Mouse (Mus musculus) forebrain, embryonic 10.5 days (tissue): ENCODE results near the gene Hipk2. TPM values are rescaled to one million over a fixed set of nuclear protein-coding genes. Genes with fewer than 3 reads are reported as not detected.
A peak's percentile ranks its signal among the peaks of the same experiment; 100 is the strongest.

Source experiments
- DNase-seq: peaks from one replicate; pipeline ENCODE4 v3.0.0-alpha.2; 2017; ENCODE audit warnings: low spot score; ENCODE audit errors: extremely low spot score
- H3K27ac ChIP-seq: fragments of 300-500 bp; sonication (generic); 2 replicates; pipeline ENCODE4 v1.5.1; 2016; ENCODE audit warnings: mild to moderate bottlenecking
- H3K27me3 ChIP-seq: fragments of 300-500 bp; sonication (generic); 2 replicates; pipeline ENCODE4 v1.6.1; 2016; ENCODE audit warnings: mild to moderate bottlenecking; ENCODE audit not compliant: poor library complexity, severe bottlenecking
- H3K36me3 ChIP-seq: fragments of 300-500 bp; sonication (generic); replicated peaks from 2 replicates; pipeline ENCODE4 v1.6.1; 2016; ENCODE audit warnings: mild to moderate bottlenecking, moderate library complexity
- H3K4me1 ChIP-seq: fragments of 300-500 bp; sonication (generic); 2 replicates; pipeline ENCODE4 v1.6.1; 2016
- H3K4me3 ChIP-seq: fragments of 300-500 bp; sonication (generic); 2 replicates; pipeline ENCODE4 v1.5.1; 2016; ENCODE audit warnings: mild to moderate bottlenecking, moderate library complexity
- H3K9me3 ChIP-seq: fragments of 300-500 bp; sonication (generic); 2 replicates; pipeline ENCODE4 v1.6.1; 2016; ENCODE audit warnings: mild to moderate bottlenecking, moderate library complexity
- WGBS: fragments of 180-500 bp; shearing (Covaris S2); methylation state at CpG from one replicate; pipeline ENCODE4 v1.1.7; 2016; 5-methylcytosine and 5-hydroxymethylcytosine counted together
- polyA plus RNA-seq: library from polyadenylated mRNA; unstranded; fragments of >200 nt; fragmentation: Nextera tagmentation; extraction: Ambion mirVana; gene quantifications from 2 replicates; pipeline ENCODE4 v1.2.1, GENCODE M21; 2016

The Hipk2 gene
- polyA plus RNA-seq, 1 experiment from 2014 or later, result 29.0 TPM

DNA sequence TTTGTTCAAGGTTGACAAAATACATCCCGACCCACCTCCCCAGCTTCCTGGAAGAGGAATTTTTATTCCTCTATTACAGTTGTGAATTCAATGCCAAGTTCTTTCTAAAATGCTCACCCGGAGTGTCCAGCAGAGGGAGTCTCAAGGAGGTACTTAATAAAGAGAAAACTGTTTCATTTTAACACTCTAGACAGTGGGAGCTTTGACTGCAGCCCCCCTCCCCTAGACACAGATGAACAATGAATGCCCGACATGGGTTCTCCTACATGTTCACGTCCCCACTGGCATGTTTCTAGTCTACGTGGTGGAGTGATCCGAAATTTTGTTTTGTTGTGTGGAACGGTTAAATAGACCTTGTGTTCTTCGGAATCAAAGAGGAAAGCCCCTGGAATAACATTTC lies 1.9 kb downstream of the Hipk2 start:
- Histone ChIP-seq H3K9me3 (no peaks in the 10 kb centered on the region), H3K27me3 (peaks cover 19% of the 10 kb centered on the region), H3K4me1 (peaks cover 63% of the 10 kb centered on the region), H3K27ac (peak overlapping the region; percentile 100), H3K4me3 (peak overlapping the region; percentile 99), H3K36me3 (peaks cover 2% of the 10 kb centered on the region; the same call in 1 of the 2 replicates)
- WGBS, result 16% methylated on average over 8 of the region's 8 CpGs
- DNase-seq, result peak; percentile 52

DNA sequence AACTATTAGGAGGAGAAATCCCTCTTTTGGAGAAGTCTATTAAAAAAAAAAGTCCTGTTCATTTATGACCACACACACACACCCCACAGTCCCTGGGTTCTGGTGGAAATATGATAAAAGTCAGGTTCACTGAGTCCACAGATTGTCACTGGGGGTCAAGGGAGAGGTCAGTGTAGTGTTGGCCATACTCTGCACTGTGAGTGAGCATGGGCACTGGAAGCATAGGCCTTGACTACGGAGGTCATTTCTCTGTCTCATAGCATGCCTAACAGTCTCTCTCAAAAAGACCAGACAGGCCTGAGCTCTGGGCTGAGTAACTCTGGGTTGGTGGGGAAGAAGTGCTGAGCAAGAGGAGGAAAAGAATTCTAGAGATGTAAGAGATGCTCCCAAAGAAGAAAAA lies 2.6 kb downstream of the Hipk2 start:
- Histone ChIP-seq H3K27me3 (peaks cover 12% of the 10 kb centered on the region), H3K4me3 (peak overlapping the region; percentile 99), H3K4me1 (peaks cover 70% of the 10 kb centered on the region), H3K36me3 (peaks cover 2% of the 10 kb centered on the region; the same call in 1 of the 2 replicates), H3K27ac (peak overlapping the region; percentile 100), H3K9me3 (no peaks in the 10 kb centered on the region)
- 75% methylated on average over 1 of the region's 1 CpGs for WGBS
- DNase-seq, result no peak

DNA sequence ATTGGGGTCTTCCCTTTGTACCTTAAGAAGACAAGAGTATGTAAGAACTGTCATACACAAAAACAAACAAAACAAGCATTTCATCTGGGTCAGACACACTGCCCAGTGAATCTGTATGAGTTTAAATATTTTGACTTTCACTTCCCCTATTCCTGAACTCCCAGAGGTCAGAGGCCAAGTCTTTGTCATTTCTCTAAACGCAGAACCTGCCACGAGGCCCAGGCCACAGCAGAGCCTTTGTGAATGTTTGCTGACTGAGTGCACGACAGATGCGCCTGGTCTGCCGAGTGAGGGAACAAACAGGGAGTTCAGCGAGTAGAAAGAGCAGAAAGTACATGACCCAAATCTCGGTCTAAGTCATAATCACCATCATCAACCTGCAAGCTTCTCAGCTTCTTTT lies 4.9 kb downstream of the Hipk2 start:
- no peaks in the 10 kb centered on the region for H3K27me3 ChIP-seq
- H3K9me3 ChIP-seq, result no peaks in the 10 kb centered on the region
- H3K36me3 ChIP-seq, result peaks cover 2% of the 10 kb centered on the region; the same call in 1 of the 2 replicates
- H3K27ac ChIP-seq, result peak overlapping the region; percentile 60
- DNase-seq, result peak; percentile 38
- H3K4me1 ChIP-seq, result peaks cover 84% of the 10 kb centered on the region
- WGBS, result 11% methylated on average over 7 of the region's 7 CpGs
- no peak overlapping the region; the same call in 1 of the 2 replicates for H3K4me3 ChIP-seq

DNA sequence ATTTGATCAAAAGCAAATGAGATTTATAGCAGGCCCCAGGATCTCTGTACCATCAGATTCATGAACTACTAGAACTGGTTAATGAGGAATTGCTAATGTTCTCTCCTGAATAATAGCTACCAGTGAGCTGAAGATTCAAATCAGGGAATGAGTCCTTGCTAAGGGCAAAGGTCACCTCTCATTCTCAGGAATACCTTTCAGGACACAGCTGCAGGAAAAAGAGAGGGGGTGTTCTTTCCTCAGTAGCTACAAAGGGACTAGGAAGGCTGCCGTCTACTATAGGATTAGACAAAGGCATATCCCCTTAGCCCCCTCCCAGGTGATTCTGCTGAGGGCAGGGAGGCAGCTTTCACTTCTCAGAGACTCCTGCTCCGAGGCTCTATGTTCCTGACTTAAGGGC lies 5.9 kb downstream of the Hipk2 start:
- 10% methylated on average over 2 of the region's 2 CpGs for WGBS
- no peak for DNase-seq
- no peaks in the 10 kb centered on the region for H3K27me3 ChIP-seq
- H3K4me3 ChIP-seq, result no peak overlapping the region
- peaks cover 2% of the 10 kb centered on the region; the same call in 1 of the 2 replicates for H3K36me3 ChIP-seq
- H3K9me3 ChIP-seq, result no peaks in the 10 kb centered on the region
- peaks cover 94% of the 10 kb centered on the region for H3K4me1 ChIP-seq
- H3K27ac ChIP-seq, result peak overlapping the region; percentile 75

DNA sequence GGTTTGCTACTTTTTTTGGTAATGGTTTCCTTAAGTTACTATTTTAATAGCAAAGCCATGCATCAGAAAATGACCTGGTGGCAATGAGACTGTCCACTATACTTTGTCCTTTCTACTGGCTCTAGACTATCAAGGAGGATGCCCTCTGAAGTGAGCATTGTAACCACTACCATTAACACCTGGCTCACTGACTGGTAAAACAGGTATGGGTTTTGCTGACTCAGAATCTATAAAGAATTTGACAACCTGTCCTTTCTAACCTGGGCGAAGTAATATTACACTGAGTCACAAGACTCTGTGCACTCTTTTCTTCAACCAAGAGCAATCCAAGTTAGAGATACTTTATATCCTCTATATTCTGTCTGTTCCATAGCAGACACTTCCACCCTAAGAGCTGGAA lies 7.0 kb downstream of the Hipk2 start:
- no peak for DNase-seq
- Histone ChIP-seq H3K27me3 (no peaks in the 10 kb centered on the region), H3K27ac (no peak overlapping the region), H3K9me3 (no peaks in the 10 kb centered on the region), H3K4me3 (no peak overlapping the region), H3K36me3 (peaks cover 2% of the 10 kb centered on the region; the same call in 1 of the 2 replicates), H3K4me1 (peaks cover 100% of the 10 kb centered on the region)
- 93% methylated on average over 1 of the region's 1 CpGs for WGBS

DNA sequence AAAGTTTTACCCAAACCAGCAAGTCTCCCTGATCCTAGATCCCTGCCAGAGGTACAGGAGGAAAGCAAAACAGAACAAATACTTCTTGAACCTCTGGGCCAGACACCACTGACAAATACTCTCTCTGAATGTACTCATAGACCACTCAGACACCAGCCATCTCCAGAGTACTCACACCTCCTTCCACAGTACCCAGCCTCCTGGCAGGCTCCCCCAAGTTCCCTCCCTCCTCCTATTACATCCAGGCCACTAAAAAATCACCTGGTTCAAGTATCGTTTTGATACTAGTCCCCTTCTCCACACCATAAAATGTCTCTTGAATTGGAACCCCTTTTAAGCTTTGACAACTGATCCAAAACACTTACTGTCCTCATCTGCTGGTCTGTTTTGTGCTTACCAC lies 8.7 kb downstream of the Hipk2 start:
- H3K4me3 ChIP-seq, result no peak overlapping the region
- peaks cover 88% of the 10 kb centered on the region for H3K4me1 ChIP-seq
- H3K27me3 ChIP-seq, result no peaks in the 10 kb centered on the region
- H3K36me3 ChIP-seq, result peaks cover 2% of the 10 kb centered on the region; the same call in 1 of the 2 replicates
- WGBS, result 56% methylated on average over 1 of the region's 1 CpGs
- H3K27ac ChIP-seq, result no peak overlapping the region
- H3K9me3 ChIP-seq, result no peaks in the 10 kb centered on the region
- DNase-seq, result no peak

DNA sequence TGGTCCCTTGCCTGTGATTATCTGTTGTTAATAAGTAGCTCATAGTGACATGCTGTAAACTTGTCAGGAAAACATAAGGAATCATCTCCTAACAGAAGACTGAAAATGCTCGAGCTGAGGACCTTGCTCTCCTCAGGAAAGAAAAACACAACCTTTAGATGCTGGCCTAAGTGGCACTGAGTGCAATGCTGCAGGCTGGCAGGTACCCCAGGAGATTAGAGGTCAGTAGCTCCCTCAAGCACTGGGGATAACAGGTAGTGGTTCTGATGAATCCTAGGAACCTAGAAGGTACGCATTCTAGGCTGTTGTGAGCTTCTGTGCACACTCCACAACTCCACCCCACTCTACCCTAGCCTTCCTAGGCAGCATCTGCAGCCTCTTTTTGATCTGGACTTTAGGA lies 9.2 kb downstream of the Hipk2 start:
- Histone ChIP-seq H3K4me3 (no peak overlapping the region), H3K27me3 (no peaks in the 10 kb centered on the region), H3K27ac (no peak overlapping the region), H3K36me3 (peaks cover 2% of the 10 kb centered on the region; the same call in 1 of the 2 replicates), H3K9me3 (no peaks in the 10 kb centered on the region), H3K4me1 (peaks cover 83% of the 10 kb centered on the region)
- DNase-seq, result no peak
- WGBS, result 70% methylated on average over 2 of the region's 2 CpGs

DNA sequence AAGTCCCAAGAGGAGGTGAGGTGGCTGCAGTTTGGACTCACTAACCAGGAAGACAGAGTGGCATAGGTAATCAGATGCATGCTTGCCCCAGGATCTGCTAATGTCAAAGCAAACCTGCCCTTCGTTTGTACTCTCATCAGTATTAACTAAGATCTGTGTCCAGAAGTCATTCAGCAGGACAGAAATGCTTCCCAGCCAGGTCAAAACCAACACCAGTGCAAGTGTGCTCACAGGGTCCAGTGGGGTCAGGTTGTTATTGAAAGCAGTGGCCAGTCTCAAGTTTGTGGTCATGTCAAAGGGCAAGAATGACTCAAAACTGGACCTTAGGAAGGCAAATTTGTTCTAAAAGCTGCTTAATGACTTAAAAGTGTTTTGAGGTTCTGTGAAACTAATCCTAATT lies 9.6 kb downstream of the Hipk2 start:
- Histone ChIP-seq H3K27ac (no peak overlapping the region), H3K9me3 (no peaks in the 10 kb centered on the region), H3K27me3 (no peaks in the 10 kb centered on the region), H3K4me3 (no peak overlapping the region), H3K36me3 (peaks cover 2% of the 10 kb centered on the region; the same call in 1 of the 2 replicates), H3K4me1 (peaks cover 79% of the 10 kb centered on the region)
- WGBS, result 75% methylated on average over 1 of the region's 1 CpGs
- no peak for DNase-seq

DNA sequence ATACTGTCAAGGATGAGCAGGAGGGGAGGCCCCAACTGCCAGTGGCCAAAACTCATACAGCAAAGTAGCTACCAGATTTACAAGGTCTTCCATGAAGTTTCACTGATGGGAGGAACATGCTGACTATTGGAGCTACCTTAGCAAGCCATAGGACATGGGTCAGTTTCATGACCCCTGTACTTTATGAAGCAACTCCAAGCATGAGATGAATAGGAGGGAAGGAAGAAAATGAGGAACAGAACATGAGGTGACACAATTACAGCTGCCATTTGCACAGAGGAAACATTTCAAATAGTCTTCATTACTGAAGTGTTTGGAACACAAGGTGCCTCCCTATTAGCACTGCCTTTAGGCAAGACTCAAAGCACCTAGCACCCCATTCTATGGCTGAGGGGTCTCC lies 10.2 kb downstream of the Hipk2 start:
- H3K27me3 ChIP-seq, result no peaks in the 10 kb centered on the region
- no peak overlapping the region for H3K4me3 ChIP-seq
- no peak for DNase-seq
- no peaks in the 10 kb centered on the region for H3K9me3 ChIP-seq
- peaks cover 2% of the 10 kb centered on the region; the same call in 1 of the 2 replicates for H3K36me3 ChIP-seq
- H3K27ac ChIP-seq, result no peak overlapping the region
- peaks cover 73% of the 10 kb centered on the region for H3K4me1 ChIP-seq

DNA sequence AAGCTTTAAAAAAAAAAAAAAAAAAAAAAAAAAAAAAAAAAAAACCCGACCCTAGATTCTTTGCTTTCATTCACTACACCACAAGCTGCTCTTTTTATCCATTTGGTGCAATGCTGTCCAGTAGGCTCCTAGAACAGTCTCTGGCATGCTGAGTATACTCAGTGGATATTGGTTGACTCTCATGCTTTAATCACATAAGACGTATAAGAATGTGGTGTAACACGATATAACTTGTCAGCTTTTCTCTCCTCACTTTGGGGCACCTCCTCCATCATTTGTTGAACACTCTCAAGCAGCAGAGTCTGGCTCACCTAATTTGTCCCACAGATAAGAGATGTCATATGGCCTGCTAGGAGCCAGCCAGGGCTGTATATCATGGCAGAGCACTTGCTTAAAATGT lies 12.4 kb downstream of the Hipk2 start:
- Histone ChIP-seq H3K4me1 (peaks cover 56% of the 10 kb centered on the region), H3K9me3 (no peaks in the 10 kb centered on the region), H3K4me3 (no peak overlapping the region), H3K27ac (no peak overlapping the region), H3K36me3 (no peaks in the 10 kb centered on the region), H3K27me3 (no peaks in the 10 kb centered on the region)
- no peak for DNase-seq
- 72% methylated on average over 3 of the region's 3 CpGs for WGBS

DNA sequence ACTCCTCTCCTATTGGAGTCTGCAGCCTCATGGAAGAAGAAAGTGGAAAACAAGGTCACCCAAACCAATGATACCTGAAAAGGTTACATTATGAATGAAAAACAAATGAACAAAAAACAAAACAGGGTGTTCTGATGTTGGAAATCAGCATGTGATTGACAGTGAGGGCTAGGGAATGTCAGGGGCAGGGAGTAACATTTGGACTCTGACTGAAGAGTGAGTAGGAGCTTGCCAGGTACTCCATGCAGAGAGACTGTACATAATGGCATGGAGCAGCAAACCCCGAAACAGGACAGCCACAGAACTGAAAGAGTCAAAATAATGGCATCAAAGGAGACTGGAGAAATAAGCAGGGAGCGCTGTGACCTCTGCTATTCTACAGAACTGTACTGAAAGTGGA lies 15.7 kb downstream of the Hipk2 start:
- DNase-seq, result no peak
- H3K4me1 ChIP-seq, result peaks cover 31% of the 10 kb centered on the region
- no peak overlapping the region for H3K4me3 ChIP-seq
- H3K9me3 ChIP-seq, result no peaks in the 10 kb centered on the region
- H3K36me3 ChIP-seq, result no peaks in the 10 kb centered on the region
- no peaks in the 10 kb centered on the region for H3K27me3 ChIP-seq
- 96% methylated on average over 2 of the region's 2 CpGs for WGBS
- no peak overlapping the region for H3K27ac ChIP-seq

DNA sequence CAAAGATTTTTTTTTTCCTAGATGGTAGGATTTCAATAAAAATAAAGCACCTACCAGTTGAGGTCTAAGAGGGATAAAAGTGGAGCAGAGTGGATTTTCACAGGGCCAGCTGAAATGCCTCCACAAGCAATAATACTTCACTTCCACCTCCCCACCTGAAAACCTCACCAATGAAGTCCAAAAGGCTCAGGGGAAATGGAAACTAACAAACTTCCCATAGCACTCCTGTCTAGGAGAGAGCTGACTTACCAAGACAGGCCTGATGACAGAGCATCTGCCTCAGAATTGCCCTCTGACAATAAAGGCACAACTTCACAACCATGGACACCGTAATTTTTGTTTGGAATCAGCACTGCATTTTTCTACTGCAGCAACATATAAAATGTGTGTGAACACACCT lies 16.1 kb downstream of the Hipk2 start:
- Histone ChIP-seq H3K27me3 (no peaks in the 10 kb centered on the region), H3K4me1 (peaks cover 27% of the 10 kb centered on the region), H3K27ac (no peak overlapping the region), H3K9me3 (no peaks in the 10 kb centered on the region), H3K4me3 (no peak overlapping the region), H3K36me3 (no peaks in the 10 kb centered on the region)
- DNase-seq, result no peak
- WGBS, result 94% methylated on average over 1 of the region's 1 CpGs

DNA sequence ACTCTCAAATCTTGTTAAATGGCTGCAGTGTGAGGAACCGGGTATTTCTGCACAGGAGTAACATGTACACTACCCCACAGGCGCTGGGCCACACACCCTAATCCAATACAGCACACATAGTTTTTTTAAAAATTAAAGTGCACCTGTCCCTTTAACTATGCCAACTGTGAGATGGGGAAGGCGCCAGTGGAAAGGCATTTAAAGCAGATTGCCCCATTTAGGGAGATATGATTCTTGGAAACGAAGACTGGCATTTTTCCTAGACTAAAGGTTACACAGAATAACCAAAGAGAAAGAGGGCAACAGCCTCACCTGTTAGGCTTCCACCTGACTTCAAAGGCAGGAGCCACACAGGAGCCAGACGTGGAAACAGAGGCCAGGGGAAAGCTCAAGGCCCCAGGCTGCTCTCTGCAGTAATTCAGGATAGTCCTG lies 22.4 kb downstream of the Hipk2 start:
- no peaks in the 10 kb centered on the region for H3K9me3 ChIP-seq
- peaks cover 32% of the 10 kb centered on the region for H3K4me1 ChIP-seq
- H3K27ac ChIP-seq, result no peak overlapping the region
- WGBS, result 81% methylated on average over 5 of the region's 5 CpGs
- no peaks in the 10 kb centered on the region for H3K36me3 ChIP-seq
- no peaks in the 10 kb centered on the region for H3K27me3 ChIP-seq
- H3K4me3 ChIP-seq, result no peak overlapping the region
- no peak for DNase-seq

DNA sequence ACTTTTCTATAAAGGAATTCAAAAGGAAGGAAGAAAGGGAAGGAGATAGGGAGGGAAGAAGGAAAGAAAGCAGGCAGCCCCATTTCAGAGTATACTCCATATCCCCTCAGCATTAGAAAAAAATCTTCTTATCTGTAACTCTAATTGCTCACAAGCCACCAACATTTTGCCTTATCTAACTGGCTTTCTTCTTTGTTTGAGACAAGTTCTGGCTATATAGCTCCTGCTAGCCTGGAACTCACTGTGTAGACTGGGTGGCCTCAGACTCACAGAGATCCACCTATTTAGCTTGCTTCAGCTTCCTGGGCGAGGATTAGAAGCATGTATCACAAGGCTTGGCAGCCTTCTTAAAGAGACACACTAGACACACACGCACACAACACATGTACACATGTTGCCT lies 24.2 kb downstream of the Hipk2 start:
- DNase-seq, result no peak
- Histone ChIP-seq H3K9me3 (no peaks in the 10 kb centered on the region), H3K27ac (no peak overlapping the region), H3K27me3 (no peaks in the 10 kb centered on the region), H3K4me3 (no peak overlapping the region), H3K4me1 (peaks cover 45% of the 10 kb centered on the region), H3K36me3 (no peaks in the 10 kb centered on the region)
- 92% methylated on average over 2 of the region's 2 CpGs for WGBS
